Mouse (Mus musculus) MEL (cell line): Measurements from ENCODE around the gene Tmem59l. TPM values are rescaled to one million over a fixed set of nuclear protein-coding genes. Genes with fewer than 3 reads are reported as not detected.

ENCODE experiments used
- DNase-seq: peaks from one replicate; pipeline ENCODE4 v3.0.0; 2011; ENCODE audit warnings: low read depth, low spot score
- H3K27ac ChIP-seq: 2 replicates; pipeline ENCODE4 v1.5.1; 2012; ENCODE audit warnings: low read depth, mild to moderate bottlenecking, control low read depth, low read length, moderate library complexity; ENCODE audit not compliant: control insufficient read depth
- H3K27me3 ChIP-seq, 2 experiments: fragments of 150-350 bp in 1 of 2; sonication (generic) in 1 of 2; 2 replicates each; pipeline ENCODE4 v1.6.1; 2012; ENCODE audit warnings: low read length in 2 of 2, mild to moderate bottlenecking in 2 of 2, improper control_type of control experiment in 1 of 2, moderate library complexity in 1 of 2; ENCODE audit not compliant: insufficient read depth in 2 of 2, control insufficient read depth in 1 of 2
- H3K36me3 ChIP-seq, 2 experiments: 2 replicates each; pipeline ENCODE4 v1.6.1; 2012 to 2014; ENCODE audit warnings: low read length in 2 of 2, improper control_type of control experiment in 1 of 2, inconsistent platforms in 1 of 2, mild to moderate bottlenecking in 1 of 2; ENCODE audit not compliant: insufficient read depth in 2 of 2, control insufficient read depth in 1 of 2
- H3K4me1 ChIP-seq, 2 experiments: fragments of 150-350 bp in 1 of 2; sonication (generic) in 1 of 2; 2 replicates each; pipeline ENCODE4 v1.6.1; 2012; ENCODE audit warnings: low read length in 2 of 2, improper control_type of control experiment in 1 of 2, mild to moderate bottlenecking in 1 of 2; ENCODE audit not compliant: insufficient read depth in 2 of 2, control insufficient read depth in 1 of 2
- H3K4me3 ChIP-seq, 2 experiments: fragments of 150-350 bp in 1 of 2; sonication (generic) in 1 of 2; 2 replicates each; pipeline ENCODE4 v1.5.1; 2012; ENCODE audit warnings: low read depth in 2 of 2, low read length in 2 of 2, mild to moderate bottlenecking in 2 of 2, moderate library complexity in 2 of 2, control low read depth in 1 of 2, improper control_type of control experiment in 1 of 2; ENCODE audit not compliant: control insufficient read depth in 1 of 2, insufficient read depth in 1 of 2
- H3K79me2 ChIP-seq: 2 replicates; pipeline ENCODE4 v1.6.1; 2012; ENCODE audit warnings: mild to moderate bottlenecking, low read length, moderate library complexity; ENCODE audit not compliant: control insufficient read depth, poor library complexity, insufficient read depth
- H3K9ac ChIP-seq: 2 replicates; pipeline ENCODE4 v1.6.1; 2012; ENCODE audit warnings: low read depth, mild to moderate bottlenecking, control low read depth, low read length, moderate library complexity; ENCODE audit not compliant: control insufficient read depth, poor library complexity, severe bottlenecking
- H3K9me3 ChIP-seq: fragments of 150-350 bp; sonication (generic); replicated peaks from 2 replicates; pipeline ENCODE4 v1.6.1; 2012; ENCODE audit warnings: mild to moderate bottlenecking, low read length, improper control_type of control experiment, moderate library complexity; ENCODE audit not compliant: insufficient read depth
- BHLHE40 ChIP-seq: IDR thresholded peaks from 2 replicates; pipeline ENCODE4 v1.6.1; 2012; ENCODE audit warnings: low read depth, mild to moderate bottlenecking, inconsistent platforms, low read length, improper control_type of control experiment, borderline replicate concordance
- E2F4 ChIP-seq: IDR thresholded peaks from 2 replicates; pipeline ENCODE4 v1.6.1; 2011; ENCODE audit warnings: low read depth, low read length, improper control_type of control experiment, borderline replicate concordance
- ELF1 ChIP-seq: IDR thresholded peaks from 2 replicates; pipeline ENCODE4 v1.6.1; 2014; ENCODE audit warnings: low read depth, mild to moderate bottlenecking, inconsistent platforms, low read length, improper control_type of control experiment, moderate library complexity
- EP300 ChIP-seq, 2 experiments: IDR thresholded peaks; 2 replicates each; pipeline ENCODE4 v1.6.1; 2011; ENCODE audit warnings: improper control_type of control experiment in 2 of 2, low read length in 2 of 2, low read depth in 1 of 2, mild to moderate bottlenecking in 1 of 2
- ETS1 ChIP-seq: IDR thresholded peaks from 2 replicates; pipeline ENCODE4 v1.6.1; 2012; ENCODE audit warnings: low read depth, mild to moderate bottlenecking, inconsistent platforms, low read length, improper control_type of control experiment, moderate library complexity
- GATA1 ChIP-seq: IDR thresholded peaks from 2 replicates; pipeline ENCODE4 v1.6.1; 2011; ENCODE audit warnings: low read depth, low read length, improper control_type of control experiment
- HCFC1 ChIP-seq: IDR thresholded peaks from 2 replicates; pipeline ENCODE4 v1.6.1; 2012; ENCODE audit warnings: low read depth, mild to moderate bottlenecking, inconsistent platforms, low read length, improper control_type of control experiment, moderate library complexity
- JUND ChIP-seq: IDR thresholded peaks from 2 replicates; pipeline ENCODE4 v1.6.1; 2011; ENCODE audit warnings: low read depth, mild to moderate bottlenecking, improper control_type of control experiment, low read length
- KAT2A ChIP-seq: conservative IDR thresholded peaks from 2 replicates; pipeline ENCODE4 v1.6.1; 2012; ENCODE audit warnings: low read depth, low read length, improper control_type of control experiment, inconsistent platforms
- MAFK ChIP-seq: IDR thresholded peaks from 2 replicates; pipeline ENCODE4 v1.6.1; 2011; ENCODE audit warnings: low read depth, mild to moderate bottlenecking, low read length, improper control_type of control experiment, borderline replicate concordance
- MAX ChIP-seq: IDR thresholded peaks from 2 replicates; pipeline ENCODE4 v1.6.1; 2011; ENCODE audit warnings: low read length, improper control_type of control experiment
- MAZ ChIP-seq: IDR thresholded peaks from 2 replicates; pipeline ENCODE4 v1.6.1; 2012; ENCODE audit warnings: low read depth, mild to moderate bottlenecking, inconsistent platforms, low read length, improper control_type of control experiment
- MXI1 ChIP-seq: IDR thresholded peaks from 2 replicates; pipeline ENCODE4 v1.6.1; 2011; ENCODE audit warnings: mild to moderate bottlenecking, low read depth, low read length, improper control_type of control experiment
- MYC ChIP-seq: IDR thresholded peaks from 2 replicates; pipeline ENCODE4 v1.6.1; 2011; ENCODE audit warnings: low read depth, mild to moderate bottlenecking, low read length, improper control_type of control experiment, moderate library complexity
- POLR2AphosphoS2 ChIP-seq: IDR thresholded peaks from 2 replicates; pipeline ENCODE4 v1.6.1; 2011; ENCODE audit warnings: low read length, improper control_type of control experiment
- POLR2AphosphoS5 ChIP-seq: IDR thresholded peaks from 2 replicates; pipeline ENCODE4 v1.6.1; 2012; ENCODE audit warnings: low read depth, borderline replicate concordance, mild to moderate bottlenecking, inconsistent platforms, low read length, moderate library complexity, mixed read lengths
- RAD21 ChIP-seq: IDR thresholded peaks from 2 replicates; pipeline ENCODE4 v1.6.1; 2011; ENCODE audit warnings: mild to moderate bottlenecking, low read depth, low read length, improper control_type of control experiment
- RCOR1 ChIP-seq: IDR thresholded peaks from 2 replicates; pipeline ENCODE4 v1.6.1; 2012; ENCODE audit warnings: low read depth, mild to moderate bottlenecking, inconsistent platforms, low read length, improper control_type of control experiment
- TBP ChIP-seq: IDR thresholded peaks from 2 replicates; pipeline ENCODE4 v1.8.0; 2011; ENCODE audit warnings: low read depth, low read length, improper control_type of control experiment
- UBTF ChIP-seq: IDR thresholded peaks from 2 replicates; pipeline ENCODE4 v1.6.1; 2012; ENCODE audit warnings: low read depth, mild to moderate bottlenecking, inconsistent platforms, low read length, improper control_type of control experiment, moderate library complexity, borderline replicate concordance; ENCODE audit not compliant: insufficient read depth
- USF2 ChIP-seq, 2 experiments: IDR thresholded peaks; 2 replicates each; pipeline ENCODE4 v1.6.1; 2011 to 2012; ENCODE audit warnings: improper control_type of control experiment in 2 of 2, low read length in 2 of 2, borderline replicate concordance in 1 of 2, inconsistent platforms in 1 of 2, low read depth in 1 of 2, mild to moderate bottlenecking in 1 of 2; ENCODE audit not compliant: insufficient read depth in 1 of 2
- ZKSCAN1 ChIP-seq: IDR thresholded peaks from 2 replicates; pipeline ENCODE4 v1.6.1; 2012; ENCODE audit warnings: low read depth, mild to moderate bottlenecking, inconsistent platforms, low read length, improper control_type of control experiment, moderate library complexity
- ZMIZ1 ChIP-seq: IDR thresholded peaks from 2 replicates; pipeline ENCODE4 v1.6.1; 2012; ENCODE audit warnings: low read depth, mild to moderate bottlenecking, inconsistent platforms, low read length, improper control_type of control experiment, moderate library complexity
- ZNF384 ChIP-seq: IDR thresholded peaks from 2 replicates; pipeline ENCODE4 v1.6.1; 2012; ENCODE audit warnings: low read depth, mild to moderate bottlenecking, inconsistent platforms, low read length, improper control_type of control experiment
- polyA plus RNA-seq, 2 experiments: library from polyadenylated mRNA; stranded (reverse) in 1 of 2; unstranded in 1 of 2; fragments of >175 nt in 1 of 2; fragments of >200 nt in 1 of 2; gene quantifications; 2 replicates each; pipeline versions ENCODE4 v1.2.1 to v1.2.4; 2012; ENCODE audit warnings: low replicate concordance in 2 of 2, low read depth in 1 of 2; ENCODE audit not compliant: insufficient read length in 2 of 2, insufficient read depth in 1 of 2, missing spikeins in 1 of 2
- total RNA-seq: library from RNA; depleted of rRNA; stranded (reverse); fragments of 300-350 nt; gene quantifications from 2 replicates; pipeline ENCODE4 v1.2.3, GENCODE M21; 2012

Gene Tmem59l
- total and polyA plus RNA-seq, 3 experiments, result not detected

DNA sequence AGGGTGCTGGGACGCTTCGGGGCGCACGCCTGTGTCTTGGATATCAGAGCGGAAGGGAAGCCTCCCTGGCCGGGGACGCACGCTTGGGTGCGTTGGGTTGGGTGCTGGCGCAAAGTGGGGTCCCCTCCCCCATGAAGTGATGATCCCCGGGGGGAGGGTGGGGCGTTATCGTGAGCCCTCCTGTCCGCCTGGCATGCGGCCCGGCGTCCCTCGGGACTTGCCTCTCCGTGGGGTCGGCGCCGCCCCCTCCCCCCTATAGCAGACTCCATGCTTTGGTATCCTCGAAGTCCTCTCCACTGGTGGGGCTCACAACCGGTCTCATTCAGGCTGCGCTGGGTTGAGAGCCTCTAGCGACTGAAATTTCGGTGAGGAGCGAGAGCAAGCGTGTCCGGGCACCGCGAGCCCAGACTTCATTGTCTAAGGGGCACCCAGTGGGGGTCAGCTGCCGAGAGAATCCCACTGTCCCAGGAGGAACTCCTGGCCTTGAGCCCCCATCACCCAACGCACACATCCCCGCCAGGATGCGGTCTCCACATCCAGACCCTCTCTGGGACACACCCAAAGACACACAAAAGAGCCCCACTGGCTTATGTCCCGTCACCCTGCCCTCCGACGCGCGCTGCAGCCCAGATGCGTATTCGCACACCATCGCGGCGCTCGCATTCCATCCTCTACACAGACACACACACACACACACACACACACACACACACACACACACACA is 6.7 kb upstream of the Tmem59l start:
- no peak for DNase-seq
- no peaks in the 10 kb centered on the region for H3K36me3 ChIP-seq
- H3K79me2 ChIP-seq, result no peaks in the 10 kb centered on the region
- no peak overlapping the region for H3K9ac ChIP-seq
- H3K4me1 ChIP-seq, result no peaks in the 10 kb centered on the region
- H3K27ac ChIP-seq, result no peak overlapping the region
- no peaks in the 10 kb centered on the region for H3K9me3 ChIP-seq
- TF ChIP-seq ZMIZ1 (no peak), MAX (no peak), EP300 (IDR thresholded peaks at IDR 0.05; ENCODE audit: low read depth in 1 of 2, low read length in 2 of 2) (no peak), KAT2A (no peak), MAFK (no peak), ELF1 (no peak), ZKSCAN1 (no peak), ZNF384 (no peak), BHLHE40 (no peak), JUND (no peak), USF2 (IDR thresholded peaks at IDR 0.05; ENCODE audit: borderline replicate concordance in 1 of 2, insufficient read depth in 1 of 2, low read depth in 1 of 2, low read length in 2 of 2) (no peak), UBTF (no peak), ETS1 (no peak), MYC (no peak), GATA1 (no peak), TBP (no peak), E2F4 (no peak)
- no peak overlapping the region for H3K4me3 ChIP-seq
- H3K27me3 ChIP-seq, result no peaks in the 10 kb centered on the region; a peak in 1 of 4 replicates

DNA sequence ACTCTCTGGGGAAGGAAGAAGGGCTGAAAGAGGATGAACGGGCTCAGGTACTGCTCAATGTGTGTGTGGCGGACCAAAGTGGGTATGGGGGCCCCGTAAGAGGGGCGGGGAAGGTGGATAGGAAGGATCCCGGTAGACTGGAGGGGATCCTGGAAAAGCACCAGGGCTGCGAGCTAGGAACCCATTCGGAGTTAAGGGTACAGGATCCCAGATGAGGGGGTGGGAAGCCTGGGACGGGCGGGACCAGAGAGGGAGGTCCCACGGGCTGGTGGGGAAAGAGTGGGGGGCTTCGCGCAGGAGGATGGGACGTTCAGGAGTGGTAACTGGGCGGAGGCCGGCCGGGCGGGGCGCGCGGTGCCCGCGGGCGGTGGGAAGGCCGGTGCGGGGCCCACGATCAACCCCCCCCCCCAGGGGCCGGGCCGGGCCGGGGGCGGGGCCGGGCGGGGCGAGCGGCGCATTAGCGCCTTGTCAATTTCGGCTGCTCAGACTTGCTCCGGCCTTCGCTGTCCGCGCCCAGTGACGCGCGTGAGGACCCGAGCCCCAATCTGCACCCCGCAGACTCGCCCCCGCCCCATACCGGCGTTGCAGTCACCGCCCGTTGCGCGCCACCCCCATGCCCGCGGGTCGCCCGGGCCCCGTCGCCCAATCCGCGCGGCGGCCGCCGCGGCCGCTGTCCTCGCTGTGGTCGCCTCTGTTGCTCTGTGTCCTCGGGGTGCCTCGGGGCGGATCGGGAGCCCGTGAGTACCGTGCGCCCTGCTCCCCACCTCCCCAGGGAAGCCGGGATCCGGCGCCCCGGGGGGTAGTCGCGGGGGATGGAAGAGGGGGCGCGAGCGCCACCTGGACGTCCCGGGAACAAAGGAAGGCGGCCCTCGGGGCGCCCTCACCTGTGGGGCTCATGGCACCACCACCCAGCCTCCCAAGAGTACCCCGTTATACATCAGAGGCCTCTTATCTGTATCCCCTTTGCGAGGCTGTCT is 5.8 kb upstream of the Tmem59l start, which contains the start of gene Crlf1:
Crlf1 (plus strand) TSS at position 495 of the 977 bp plus-strand sequence.
- H3K4me1 ChIP-seq, result no peaks in the 10 kb centered on the region

More for the DNA sequence above, 5.8 kb upstream of the Tmem59l start, which contains the start of gene Crlf1:
- TF ChIP-seq USF2 (IDR thresholded peaks at IDR 0.05; ENCODE audit: borderline replicate concordance in 1 of 2, insufficient read depth in 1 of 2, low read depth in 1 of 2, low read length in 2 of 2) (no peak), JUND (no peak), POLR2AphosphoS5 (no peak), RAD21 (no peak), RCOR1 (no peak), HCFC1 (no peak), TBP (no peak), EP300 (IDR thresholded peaks at IDR 0.05; ENCODE audit: low read depth in 1 of 2, low read length in 2 of 2) (no peak), POLR2AphosphoS2 (no peak), MAZ (no peak), MXI1 (no peak)
- Histone ChIP-seq H3K9ac (no peak within 1 kb of the TSS), H3K27ac (no peak within 1 kb of the TSS), H3K36me3 (no peaks in the 10 kb centered on the region), H3K27me3 (no peaks in the 10 kb centered on the region; a peak in 1 of 4 replicates), H3K79me2 (no peaks in the 10 kb centered on the region), H3K4me3 (no peak within 1 kb of the TSS), H3K9me3 (no peaks in the 10 kb centered on the region)
- DNase-seq, result no peak
